Mouse (Mus musculus) neural tube, embryonic 12.5 days (tissue): ENCODE measurements at regions not wholly inside any gene's neighbourhood (a gene's known extent, or its start where the extent isn't known, plus 50 kb on each side); places are given as distances from the start of the nearest gene placed in this dataset.

Experiments
- ATAC-seq: fragments of 200-750 bp; cut with Nextera tagmentation; 2 replicates; pipeline ENCODE4 v1.8.0; 2017; ENCODE audit warnings: low read depth, mild to moderate bottlenecking, moderate TSS enrichment, moderate library complexity; ENCODE audit not compliant: low FRiP score
- H3K27ac ChIP-seq: fragments of 300-500 bp; sonication (generic); 2 replicates; pipeline ENCODE4 v1.5.1; 2016
- H3K27me3 ChIP-seq: fragments of 300-500 bp; sonication (generic); replicated peaks from 2 replicates; pipeline ENCODE4 v1.6.1; 2016; ENCODE audit warnings: mild to moderate bottlenecking
- H3K36me3 ChIP-seq: fragments of 300-500 bp; sonication (generic); 2 replicates; pipeline ENCODE4 v1.6.1; 2016; ENCODE audit warnings: mild to moderate bottlenecking
- H3K4me1 ChIP-seq: fragments of 300-500 bp; sonication (generic); 2 replicates; pipeline ENCODE4 v1.6.1; 2016
- H3K4me2 ChIP-seq: fragments of 300-500 bp; sonication (generic); replicated peaks from 2 replicates; pipeline ENCODE4 v1.6.1; 2016; ENCODE audit warnings: mild to moderate bottlenecking
- H3K4me3 ChIP-seq: fragments of 300-500 bp; sonication (generic); 2 replicates; pipeline ENCODE4 v1.5.1; 2016
- H3K9ac ChIP-seq: fragments of 300-500 bp; sonication (generic); 2 replicates; pipeline ENCODE4 v1.6.1; 2016; ENCODE audit warnings: mild to moderate bottlenecking
- H3K9me3 ChIP-seq: fragments of 300-500 bp; sonication (generic); 2 replicates; pipeline ENCODE4 v1.6.1; 2016; ENCODE audit warnings: mild to moderate bottlenecking
- WGBS: fragments of 180-500 bp; shearing (Covaris S2); methylation state at CpG from one replicate; pipeline ENCODE4 v1.1.7; 2016; 5-methylcytosine and 5-hydroxymethylcytosine counted together

DNA sequence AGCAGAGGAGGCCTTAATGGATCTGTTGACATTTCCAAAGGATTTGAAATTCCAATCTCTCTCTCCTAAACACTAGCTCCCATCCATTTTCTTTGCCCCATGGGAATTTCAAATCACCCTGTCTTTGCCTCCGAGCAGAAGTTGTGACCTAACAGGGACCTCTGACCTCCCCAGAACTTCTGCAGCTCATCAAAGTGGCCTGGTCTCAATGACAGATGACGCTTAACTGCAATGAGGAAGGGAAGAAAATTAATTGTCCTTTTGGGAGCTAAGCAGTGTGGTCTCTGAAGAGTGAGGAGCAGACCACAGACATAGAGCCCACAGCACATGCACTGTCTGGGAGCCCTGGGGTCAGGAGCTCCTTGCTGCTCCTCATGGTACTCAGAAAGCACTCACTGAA lies 155.3 kb downstream of the Tox3 start:
- ATAC-seq = no peak
- Histone ChIP-seq H3K27me3 (no peaks in the 10 kb centered on the region), H3K4me1 (no peaks in the 10 kb centered on the region), H3K4me3 (no peak overlapping the region), H3K9me3 (no peaks in the 10 kb centered on the region), H3K27ac (no peak overlapping the region), H3K36me3 (no peaks in the 10 kb centered on the region), H3K9ac (no peak overlapping the region), H3K4me2 (no peak overlapping the region)
- 34% methylated on average over 2 of the region's 2 CpGs for WGBS

DNA sequence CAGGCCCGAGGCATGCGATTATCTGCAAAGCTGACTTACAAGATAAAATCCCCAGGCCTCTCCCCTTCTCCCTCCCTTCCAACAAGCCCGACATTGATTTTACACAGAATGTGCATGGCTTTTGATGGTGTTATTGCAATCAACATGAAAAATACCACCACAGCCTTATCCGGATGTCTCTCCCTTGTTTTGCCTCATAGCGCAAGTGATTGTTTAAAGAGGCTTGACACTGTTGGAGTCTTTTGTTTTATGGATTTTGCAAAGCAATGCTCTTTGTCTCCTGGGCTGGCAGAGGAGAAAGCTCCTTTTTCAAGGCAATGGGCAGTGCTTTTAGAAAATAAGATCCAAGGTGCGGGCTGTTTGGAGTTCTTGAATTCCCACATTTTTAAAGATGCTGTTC lies 165.3 kb downstream of the Tox3 start:
- Histone ChIP-seq H3K9ac (no peak overlapping the region), H3K4me3 (no peak overlapping the region), H3K36me3 (no peaks in the 10 kb centered on the region), H3K4me2 (no peak overlapping the region), H3K4me1 (0 out of 2 replicates have a peak, but pooled peaks cover 8% of the 10 kb centered on the region), H3K27ac (no peak overlapping the region), H3K27me3 (no peaks in the 10 kb centered on the region), H3K9me3 (no peaks in the 10 kb centered on the region)
- 53% methylated on average over 6 of the region's 6 CpGs for WGBS
- no peak for ATAC-seq

DNA sequence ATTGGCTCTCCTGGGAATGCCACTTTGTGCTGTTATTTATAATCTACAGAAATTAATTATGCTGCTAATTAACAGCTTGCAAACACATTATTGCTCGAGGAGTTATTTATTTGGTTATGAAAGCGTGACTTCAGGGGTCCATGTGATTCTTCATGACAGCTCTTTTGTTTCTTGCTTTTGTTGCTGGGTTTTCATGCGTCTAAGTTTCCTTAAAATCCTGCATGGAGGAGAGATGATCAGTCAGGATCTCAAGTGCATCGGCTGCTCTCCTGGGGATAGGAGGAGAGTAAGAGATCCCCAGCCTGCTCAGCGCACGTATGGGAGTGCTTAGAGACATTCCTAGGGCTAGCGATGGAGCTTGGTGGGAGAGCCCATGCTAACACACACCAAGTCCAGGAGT lies 171.4 kb downstream of the Tox3 start:
- no peaks in the 10 kb centered on the region for H3K36me3 ChIP-seq
- H3K27ac ChIP-seq = no peak overlapping the region
- no peak overlapping the region for H3K4me3 ChIP-seq
- H3K4me2 ChIP-seq = no peak overlapping the region
- ATAC-seq = no peak
- H3K27me3 ChIP-seq = no peaks in the 10 kb centered on the region
- H3K4me1 ChIP-seq = peaks cover 3% of the 10 kb centered on the region; the same call in 1 of the 2 replicates
- H3K9ac ChIP-seq = no peak overlapping the region
- H3K9me3 ChIP-seq = no peaks in the 10 kb centered on the region
- 54% methylated on average over 7 of the region's 7 CpGs for WGBS

DNA sequence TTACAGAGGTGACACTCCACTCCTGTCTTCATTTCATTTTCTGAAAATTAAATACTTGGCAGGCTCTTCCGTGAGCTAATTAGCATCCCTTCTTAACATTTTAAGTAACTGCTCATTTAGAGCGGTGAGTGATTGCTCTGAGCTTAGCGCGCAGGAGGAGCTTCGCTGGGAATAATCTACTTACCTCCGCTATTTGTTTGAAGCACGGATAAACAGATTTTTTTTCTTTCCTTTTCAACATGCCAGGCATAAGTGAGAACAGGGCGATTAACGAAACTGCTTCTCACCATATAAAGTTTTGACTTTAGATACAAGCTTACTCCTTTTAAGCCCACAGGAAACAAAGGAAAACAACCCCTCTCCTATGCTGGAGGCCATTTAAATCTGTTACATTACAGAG lies 171.8 kb downstream of the Tox3 start:
- H3K36me3 ChIP-seq = no peaks in the 10 kb centered on the region
- no peak for ATAC-seq
- no peaks in the 10 kb centered on the region for H3K9me3 ChIP-seq
- no peak overlapping the region for H3K4me2 ChIP-seq
- H3K9ac ChIP-seq = no peak overlapping the region
- no peaks in the 10 kb centered on the region for H3K27me3 ChIP-seq
- peaks cover 3% of the 10 kb centered on the region; the same call in 1 of the 2 replicates for H3K4me1 ChIP-seq
- no peak overlapping the region for H3K27ac ChIP-seq
- H3K4me3 ChIP-seq = no peak overlapping the region
- 64% methylated on average over 9 of the region's 9 CpGs for WGBS

DNA sequence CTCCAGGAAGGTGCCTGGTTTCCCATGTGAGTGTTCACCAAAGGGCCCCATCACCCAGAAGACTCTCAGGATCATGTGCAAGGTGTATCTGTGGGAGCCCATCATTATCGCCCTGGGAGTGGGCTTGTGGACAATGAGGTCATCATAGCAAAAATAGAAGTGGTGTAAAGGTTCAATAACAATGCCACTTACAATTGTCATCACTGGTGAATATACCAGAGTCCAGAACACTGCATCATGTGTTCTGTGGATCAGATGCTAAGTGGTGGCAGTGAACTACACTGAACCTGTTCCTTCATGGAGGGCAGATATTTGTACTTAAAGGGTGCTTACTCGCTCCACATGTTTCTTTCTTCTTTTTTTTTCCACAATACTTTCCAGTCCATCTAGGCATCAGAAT lies 181.5 kb downstream of the Tox3 start:
- H3K27ac ChIP-seq = no peak overlapping the region
- H3K4me3 ChIP-seq = no peak overlapping the region
- no peak overlapping the region for H3K9ac ChIP-seq
- H3K4me1 ChIP-seq = no peaks in the 10 kb centered on the region
- no peaks in the 10 kb centered on the region for H3K27me3 ChIP-seq
- ATAC-seq = no peak
- no peaks in the 10 kb centered on the region for H3K36me3 ChIP-seq
- H3K4me2 ChIP-seq = no peak overlapping the region
- no peaks in the 10 kb centered on the region for H3K9me3 ChIP-seq
- WGBS = 90% methylated on average over 2 of the region's 2 CpGs

DNA sequence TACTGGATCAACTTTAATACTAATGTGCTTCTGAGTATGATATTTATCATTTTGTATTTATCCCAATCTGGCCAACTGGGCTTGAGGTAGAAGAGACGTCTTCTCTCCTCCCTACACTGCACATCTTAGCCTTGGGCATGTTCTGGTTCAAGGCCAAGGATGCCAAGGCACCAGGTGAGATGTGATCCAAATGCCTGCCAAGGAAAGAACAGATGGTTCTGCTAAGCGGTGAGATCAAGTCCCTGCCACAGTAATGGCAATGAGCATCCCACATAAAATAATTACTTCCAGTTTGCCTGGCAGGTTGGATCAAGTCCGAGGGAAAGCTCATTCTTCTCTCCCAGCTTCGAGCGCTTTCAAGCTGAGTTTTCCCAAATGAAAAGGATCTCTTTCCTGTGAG lies 196.7 kb downstream of the Tox3 start:
- WGBS = 89% methylated on average over 5 of the region's 5 CpGs
- H3K4me1 ChIP-seq = no peaks in the 10 kb centered on the region
- no peak for ATAC-seq
- H3K4me3 ChIP-seq = no peak overlapping the region
- H3K27ac ChIP-seq = no peak overlapping the region
- H3K4me2 ChIP-seq = no peak overlapping the region
- H3K9me3 ChIP-seq = no peaks in the 10 kb centered on the region
- H3K9ac ChIP-seq = no peak overlapping the region
- H3K36me3 ChIP-seq = no peaks in the 10 kb centered on the region
- no peaks in the 10 kb centered on the region for H3K27me3 ChIP-seq

DNA sequence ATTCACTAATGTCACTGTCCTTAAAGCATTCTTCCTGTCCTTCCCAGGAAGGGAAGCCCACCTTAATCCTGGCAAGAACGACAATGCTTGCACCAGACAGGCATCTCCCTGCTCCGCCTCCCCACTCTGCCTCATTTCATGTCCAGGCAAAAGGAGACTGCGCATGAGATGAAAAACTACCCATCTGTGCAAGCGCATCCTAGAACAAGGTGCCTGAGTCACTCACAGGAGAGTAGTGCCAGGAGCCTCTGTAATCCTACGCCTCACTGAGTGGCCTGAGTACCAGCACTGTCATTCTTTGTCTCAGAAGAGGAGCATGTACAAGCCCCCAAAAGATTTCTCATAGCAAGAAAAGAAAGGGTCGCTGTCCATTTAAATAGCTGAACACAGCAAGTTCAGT lies 198.2 kb downstream of the Tox3 start:
- Histone ChIP-seq H3K4me1 (no peaks in the 10 kb centered on the region), H3K4me3 (no peak overlapping the region), H3K36me3 (no peaks in the 10 kb centered on the region), H3K4me2 (no peak overlapping the region), H3K9me3 (no peaks in the 10 kb centered on the region), H3K27ac (no peak overlapping the region), H3K9ac (no peak overlapping the region), H3K27me3 (no peaks in the 10 kb centered on the region)
- 69% methylated on average over 6 of the region's 6 CpGs for WGBS
- no peak for ATAC-seq

DNA sequence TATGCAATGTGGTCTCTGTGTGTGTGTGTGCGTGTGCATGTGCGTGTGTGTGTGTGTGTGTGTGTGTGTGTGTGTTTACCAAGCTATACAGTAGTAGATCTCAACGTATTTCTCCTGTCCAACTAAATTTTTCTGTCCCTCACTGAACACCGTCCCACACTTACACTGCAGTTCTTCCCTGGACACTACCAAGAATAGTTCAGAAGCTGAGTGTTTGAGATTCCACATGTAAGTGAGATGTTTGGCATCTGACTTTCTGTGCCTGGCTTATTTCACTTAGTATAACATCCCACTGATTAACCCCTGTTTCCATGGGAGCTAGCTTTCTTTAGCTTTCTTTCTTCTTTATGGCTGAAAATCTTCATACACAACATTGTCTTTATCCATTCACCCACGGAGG lies 213.5 kb downstream of the Tox3 start:
- Histone ChIP-seq H3K9me3 (no peaks in the 10 kb centered on the region), H3K4me1 (no peaks in the 10 kb centered on the region), H3K27ac (no peak overlapping the region), H3K4me3 (no peak overlapping the region), H3K27me3 (no peaks in the 10 kb centered on the region), H3K9ac (no peak overlapping the region), H3K4me2 (no peak overlapping the region), H3K36me3 (no peaks in the 10 kb centered on the region)
- WGBS = 79% methylated on average over 5 of the region's 5 CpGs
- no peak for ATAC-seq

DNA sequence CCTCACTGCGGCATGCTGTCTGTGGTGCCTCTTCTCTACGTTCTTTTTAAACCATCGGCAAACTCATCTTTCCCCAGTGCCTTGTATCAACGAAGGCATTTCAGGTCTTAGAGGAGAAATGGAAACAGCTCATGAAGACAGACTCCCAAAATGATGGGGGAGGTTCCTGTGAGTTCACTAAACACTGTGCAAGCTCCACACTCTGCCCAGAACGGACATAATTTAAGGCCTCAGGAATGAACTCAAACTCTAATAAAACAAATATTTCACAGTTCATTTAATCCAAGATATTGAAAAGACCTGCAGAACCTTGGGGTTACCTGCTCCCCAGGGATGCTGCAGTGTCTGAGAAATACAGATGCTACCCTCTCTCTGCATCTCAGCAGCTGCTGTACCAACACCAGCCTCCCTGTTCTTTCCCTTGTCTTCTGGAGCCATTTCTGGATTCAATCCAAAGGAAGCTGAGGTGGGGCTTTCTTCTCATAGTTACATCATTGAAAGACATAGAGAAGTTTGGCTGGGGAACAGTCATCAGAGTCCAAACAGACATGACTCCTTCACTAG lies 217.4 kb downstream of the Tox3 start:
- Histone ChIP-seq H3K9ac (no peak overlapping the region), H3K4me2 (no peak overlapping the region), H3K9me3 (no peaks in the 10 kb centered on the region), H3K27ac (no peak overlapping the region), H3K4me3 (no peak overlapping the region), H3K36me3 (no peaks in the 10 kb centered on the region), H3K27me3 (no peaks in the 10 kb centered on the region), H3K4me1 (no peaks in the 10 kb centered on the region)
- ATAC-seq = no peak
- 79% methylated on average over 5 of the region's 5 CpGs for WGBS

DNA sequence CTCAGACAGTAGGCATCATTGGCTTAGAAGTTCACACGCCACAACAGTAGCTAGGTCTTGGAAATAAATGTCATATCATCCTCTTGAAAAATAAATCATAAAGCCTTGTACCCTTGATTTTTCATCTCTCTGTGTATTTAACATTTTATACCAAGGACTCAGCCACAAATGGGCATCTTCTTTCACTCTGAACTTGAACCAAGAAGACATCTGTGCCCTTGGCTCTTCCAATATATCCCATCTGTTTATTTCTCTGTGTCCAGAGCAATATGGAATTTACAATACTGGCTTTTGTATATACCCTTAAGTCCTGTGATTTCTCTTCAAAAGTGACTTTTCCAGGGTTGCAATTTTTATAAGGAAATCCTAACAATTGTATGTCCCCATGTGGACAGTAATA lies 222.7 kb downstream of the Tox3 start:
- WGBS = 98% methylated on average over 1 of the region's 1 CpGs
- no peaks in the 10 kb centered on the region for H3K36me3 ChIP-seq
- H3K27ac ChIP-seq = no peak overlapping the region
- H3K4me1 ChIP-seq = 0 out of 2 replicates have a peak, but pooled peaks cover 7% of the 10 kb centered on the region
- no peak for ATAC-seq
- H3K9me3 ChIP-seq = no peaks in the 10 kb centered on the region
- H3K9ac ChIP-seq = no peak overlapping the region
- H3K4me2 ChIP-seq = no peak overlapping the region
- no peaks in the 10 kb centered on the region for H3K27me3 ChIP-seq
- no peak overlapping the region for H3K4me3 ChIP-seq

DNA sequence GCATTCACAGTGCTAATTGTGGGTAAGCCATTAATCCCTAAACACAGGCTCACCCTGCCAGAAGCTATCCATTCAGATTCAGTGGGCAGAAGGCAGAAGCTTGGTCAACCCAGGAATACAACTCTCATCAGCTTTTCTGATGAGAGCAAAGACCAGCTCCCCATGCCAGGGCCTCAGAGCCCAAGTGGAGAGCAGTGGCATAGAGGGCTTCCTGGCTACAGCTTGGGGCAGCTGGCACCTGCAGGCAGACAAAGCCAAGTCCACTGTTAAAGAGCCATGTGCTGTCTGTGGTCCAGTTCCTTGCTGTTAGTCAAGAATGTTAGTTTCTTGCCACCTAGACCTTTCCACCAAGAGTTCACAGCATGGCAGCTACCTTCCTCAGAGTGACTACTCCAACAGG lies 225.0 kb downstream of the Tox3 start:
- H3K27ac ChIP-seq = no peak overlapping the region
- no peak overlapping the region for H3K9ac ChIP-seq
- no peaks in the 10 kb centered on the region for H3K27me3 ChIP-seq
- ATAC-seq = no peak
- H3K9me3 ChIP-seq = no peaks in the 10 kb centered on the region
- 0 out of 2 replicates have a peak, but pooled peaks cover 7% of the 10 kb centered on the region for H3K4me1 ChIP-seq
- no peak overlapping the region for H3K4me3 ChIP-seq
- no peaks in the 10 kb centered on the region for H3K36me3 ChIP-seq
- H3K4me2 ChIP-seq = no peak overlapping the region

DNA sequence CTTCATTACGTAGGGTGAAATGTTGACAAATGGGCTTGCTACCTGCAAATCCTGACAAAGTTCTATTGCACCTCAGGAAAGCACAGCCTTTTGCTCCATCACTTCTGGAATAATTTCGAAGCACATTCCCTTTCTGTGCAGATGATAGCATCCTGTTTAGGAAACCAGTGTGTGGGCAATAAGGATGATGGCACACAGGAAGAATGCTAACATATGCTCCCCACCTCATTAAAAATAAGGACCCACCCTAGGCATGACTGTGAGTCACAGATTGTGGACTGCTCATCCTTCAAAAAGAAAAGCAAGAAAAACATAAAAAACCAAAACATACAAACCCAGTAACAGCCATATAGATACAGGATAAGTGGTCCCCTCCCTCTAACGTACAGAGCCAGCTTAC lies 226.2 kb downstream of the Tox3 start:
- no peak overlapping the region for H3K9ac ChIP-seq
- no peaks in the 10 kb centered on the region for H3K27me3 ChIP-seq
- WGBS = 79% methylated on average over 3 of the region's 3 CpGs
- ATAC-seq = no peak
- no peaks in the 10 kb centered on the region for H3K9me3 ChIP-seq
- H3K4me3 ChIP-seq = no peak overlapping the region
- no peak overlapping the region for H3K27ac ChIP-seq
- no peak overlapping the region for H3K4me2 ChIP-seq
- no peaks in the 10 kb centered on the region for H3K36me3 ChIP-seq
- 0 out of 2 replicates have a peak, but pooled peaks cover 7% of the 10 kb centered on the region for H3K4me1 ChIP-seq

DNA sequence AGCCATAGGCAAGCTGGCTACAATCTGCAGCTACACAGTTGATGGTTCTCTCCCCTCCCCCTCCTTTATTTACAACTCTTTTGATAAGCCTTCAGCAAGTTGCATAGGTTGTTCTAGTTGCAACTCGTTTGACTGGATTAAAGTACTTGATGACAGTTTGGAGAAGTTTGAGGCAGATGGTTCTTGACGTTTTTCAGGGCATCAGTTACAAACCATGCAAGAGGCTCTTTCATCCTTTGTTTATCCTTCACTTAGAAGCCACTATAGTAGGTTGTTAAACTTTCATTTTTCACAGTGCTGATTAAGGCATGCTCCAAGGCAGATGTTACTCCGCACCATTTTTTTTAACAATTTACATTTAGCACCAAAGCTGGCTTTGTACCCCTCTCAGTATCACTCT lies 227.1 kb downstream of the Tox3 start:
- no peaks in the 10 kb centered on the region for H3K27me3 ChIP-seq
- H3K9ac ChIP-seq = no peak overlapping the region
- 24% methylated on average over 3 of the region's 3 CpGs for WGBS
- H3K36me3 ChIP-seq = no peaks in the 10 kb centered on the region
- ATAC-seq = no peak
- H3K9me3 ChIP-seq = no peaks in the 10 kb centered on the region
- H3K4me1 ChIP-seq = 0 out of 2 replicates have a peak, but pooled peaks cover 7% of the 10 kb centered on the region
- no peak overlapping the region for H3K4me3 ChIP-seq
- no peak overlapping the region for H3K4me2 ChIP-seq
- no peak overlapping the region for H3K27ac ChIP-seq
